Mouse (Mus musculus): ENCODE data around the gene Camkk2. TPM values are rescaled to one million over a fixed set of nuclear protein-coding genes. Genes with fewer than 3 reads are reported as not detected.

Camkk2 gene
- polyA plus RNA-seq, 1 experiment from 2014 or later: 12.4 TPM

- Histone ChIP-seq H3K36me3 (ENCODE audit: control insufficient read depth, insufficient read depth, low read length) (no peaks in the 10 kb centered on the region), H3K27ac (replicated peaks in 1 of 2; ENCODE audit: control insufficient read depth in 1 of 2, insufficient read depth in 1 of 2, low read depth in 2 of 2, low read length in 2 of 2) (peak overlapping the region in 1 of 2 experiments; percentile 68; a peak in 2 of 4 replicates), H3K4me1 (ENCODE audit: control insufficient read depth in 2 of 2, insufficient read depth in 2 of 2, low read length in 2 of 2) (peaks cover 0 to 8% of the 10 kb centered on the region in 2 experiments; a peak in 1 of 4 replicates), H3K4me2 (ENCODE audit: low read length) (peak overlapping the region; percentile 98), H3K9me3 (ENCODE audit: control insufficient read depth, low read length) (no peaks in the 10 kb centered on the region), H3K4me3 (ENCODE audit: control insufficient read depth in 1 of 2, insufficient read depth in 1 of 2, low read depth in 1 of 2, low read length in 2 of 2) (peak overlapping the region; percentile 63 to 85), H3K9ac (ENCODE audit: low read length) (peak overlapping the region; percentile 89), H3K27me3 (ENCODE audit: control insufficient read depth, insufficient read depth, low read length) (no peaks in the 10 kb centered on the region)
- ATAC-seq (ENCODE audit: insufficient number of reproducible peaks, insufficient read depth, low FRiP score, low read depth): peak; percentile 57
- 2% methylated on average over 47 of the region's 55 CpGs for WGBS
These were observed 680 bp downstream of the Camkk2 start for GRCm38 (mm10) chr5:122778231-122779226.

GRCm38 (mm10) chr5:122777322-122777721, 1.9 kb downstream of the Camkk2 start:
- H3K4me1 ChIP-seq (ENCODE audit: control insufficient read depth in 2 of 2, insufficient read depth in 2 of 2, low read length in 2 of 2): peaks cover 0 to 8% of the 10 kb centered on the region in 2 experiments; a peak in 1 of 4 replicates
- H3K9me3 ChIP-seq (ENCODE audit: control insufficient read depth, low read length): no peaks in the 10 kb centered on the region
- ATAC-seq (ENCODE audit: insufficient number of reproducible peaks, insufficient read depth, low FRiP score, low read depth): no peak
- no peaks in the 10 kb centered on the region for H3K27me3 ChIP-seq (ENCODE audit: control insufficient read depth, insufficient read depth, low read length)
- H3K9ac ChIP-seq (ENCODE audit: low read length): no peak overlapping the region
- H3K36me3 ChIP-seq (ENCODE audit: control insufficient read depth, insufficient read depth, low read length): no peaks in the 10 kb centered on the region
- H3K4me2 ChIP-seq (ENCODE audit: low read length): no peak overlapping the region
- WGBS: 43% methylated on average over 2 of the region's 2 CpGs
- no peak overlapping the region for H3K4me3 ChIP-seq (ENCODE audit: control insufficient read depth in 1 of 2, insufficient read depth in 1 of 2, low read depth in 1 of 2, low read length in 2 of 2)
- H3K27ac ChIP-seq (replicated peaks in 1 of 2; ENCODE audit: control insufficient read depth in 1 of 2, insufficient read depth in 1 of 2, low read depth in 2 of 2, low read length in 2 of 2): no peak overlapping the region

- H3K36me3 ChIP-seq (ENCODE audit: control insufficient read depth, insufficient read depth, low read length): no peaks in the 10 kb centered on the region
- H3K4me1 ChIP-seq (ENCODE audit: control insufficient read depth in 2 of 2, insufficient read depth in 2 of 2, low read length in 2 of 2): peaks cover 5 to 12% of the 10 kb centered on the region in 2 experiments; a peak in 3 of 4 replicates
- H3K4me3 ChIP-seq (ENCODE audit: control insufficient read depth in 1 of 2, insufficient read depth in 1 of 2, low read depth in 1 of 2, low read length in 2 of 2): no peak overlapping the region
- H3K9ac ChIP-seq (ENCODE audit: low read length): no peak overlapping the region
- H3K4me2 ChIP-seq (ENCODE audit: low read length): 0 out of 2 replicates have a peak overlapping the region, but pooled peaks have one; percentile 31
- no peak for ATAC-seq (ENCODE audit: insufficient number of reproducible peaks, insufficient read depth, low FRiP score, low read depth)
- no peak overlapping the region for H3K27ac ChIP-seq (replicated peaks in 1 of 2; ENCODE audit: control insufficient read depth in 1 of 2, insufficient read depth in 1 of 2, low read depth in 2 of 2, low read length in 2 of 2)
- no peaks in the 10 kb centered on the region for H3K9me3 ChIP-seq (ENCODE audit: control insufficient read depth, low read length)
- WGBS: 54% methylated on average over 14 of the region's 14 CpGs
- no peaks in the 10 kb centered on the region for H3K27me3 ChIP-seq (ENCODE audit: control insufficient read depth, insufficient read depth, low read length)
These were observed 3.4 kb downstream of the Camkk2 start for GRCm38 (mm10) chr5:122775646-122776286.

DNA sequence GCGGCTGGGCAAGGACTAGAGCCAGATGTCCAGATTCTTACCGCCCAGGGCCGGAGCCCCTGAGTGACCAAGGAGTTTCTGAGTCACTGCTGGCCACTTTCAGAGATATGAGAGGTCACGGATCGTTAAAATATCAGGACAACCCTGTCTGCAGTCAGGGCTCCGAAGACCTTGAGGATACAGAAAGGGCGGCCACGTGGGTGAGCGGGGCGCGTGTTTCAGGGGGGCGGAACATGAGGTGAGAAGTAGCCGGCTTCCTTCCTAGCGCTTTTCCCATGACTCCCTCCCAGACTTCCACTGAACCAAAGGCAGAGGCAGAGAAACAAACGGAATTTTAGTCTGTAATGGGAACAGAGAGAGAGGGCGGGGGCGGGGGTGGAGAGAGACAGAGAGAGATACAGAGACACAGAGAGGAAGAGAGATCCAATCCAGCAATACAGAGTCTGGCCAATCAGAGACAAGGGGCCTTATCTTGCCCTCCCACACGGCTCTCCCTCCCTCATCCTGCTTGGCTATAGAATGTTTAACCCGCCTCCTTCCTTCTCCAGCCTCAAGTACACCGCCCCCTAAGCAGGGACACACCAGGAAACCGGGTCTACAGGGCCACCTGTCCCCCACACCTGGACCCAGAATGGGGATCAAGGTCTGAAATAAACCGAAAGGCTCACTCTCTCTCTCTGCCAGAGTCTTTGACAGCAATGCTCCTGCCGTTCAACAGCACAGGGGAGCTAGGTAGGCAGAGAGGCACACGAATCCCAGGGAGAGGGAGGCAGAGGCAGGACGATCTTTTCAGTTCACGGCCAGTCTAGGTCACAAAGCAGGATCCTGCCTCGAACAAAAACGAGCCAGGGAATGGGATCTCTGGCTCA, 4.2 kb downstream of the Camkk2 start:
- no peak overlapping the region for H3K4me3 ChIP-seq (ENCODE audit: control insufficient read depth in 1 of 2, insufficient read depth in 1 of 2, low read depth in 1 of 2, low read length in 2 of 2)
- ATAC-seq (ENCODE audit: insufficient number of reproducible peaks, insufficient read depth, low FRiP score, low read depth): peak; percentile 40; the same call in 1 of the 2 replicates
- peak overlapping the region; percentile 31 for H3K4me2 ChIP-seq (ENCODE audit: low read length)
- no peaks in the 10 kb centered on the region for H3K27me3 ChIP-seq (ENCODE audit: control insufficient read depth, insufficient read depth, low read length)
- H3K9ac ChIP-seq (ENCODE audit: low read length): no peak overlapping the region
- H3K9me3 ChIP-seq (ENCODE audit: control insufficient read depth, low read length): no peaks in the 10 kb centered on the region
- 45% methylated on average over 27 of the region's 28 CpGs for WGBS
- H3K27ac ChIP-seq (replicated peaks in 1 of 2; ENCODE audit: control insufficient read depth in 1 of 2, insufficient read depth in 1 of 2, low read depth in 2 of 2, low read length in 2 of 2): 0 out of 4 replicates have a peak overlapping the region, but pooled peaks have one; percentile 14 to 19
- no peaks in the 10 kb centered on the region for H3K36me3 ChIP-seq (ENCODE audit: control insufficient read depth, insufficient read depth, low read length)
- peaks cover 11 to 17% of the 10 kb centered on the region in 2 experiments; a peak in 3 of 4 replicates for H3K4me1 ChIP-seq (ENCODE audit: control insufficient read depth in 2 of 2, insufficient read depth in 2 of 2, low read length in 2 of 2)

DNA sequence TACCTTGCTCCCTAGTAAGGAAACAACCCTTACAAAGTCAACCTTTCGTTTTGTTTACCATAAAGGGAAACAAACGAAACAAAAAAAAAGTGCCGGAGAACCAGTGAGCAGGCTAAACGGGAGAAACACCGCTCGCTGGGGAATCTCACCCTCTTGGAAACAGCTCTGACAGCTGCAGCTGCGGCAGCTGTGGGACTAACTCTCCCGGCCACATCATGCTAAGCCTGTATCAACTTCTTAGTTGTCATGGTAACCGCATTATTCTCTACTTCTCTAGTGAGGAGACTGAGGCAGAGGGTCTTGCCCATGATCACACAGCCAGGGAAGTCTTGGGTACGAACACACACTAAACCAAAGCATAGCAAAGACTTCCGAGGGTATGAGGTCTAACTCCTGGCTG, 5.5 kb downstream of the Camkk2 start:
- Histone ChIP-seq H3K9ac (ENCODE audit: low read length) (no peak overlapping the region), H3K9me3 (ENCODE audit: control insufficient read depth, low read length) (no peaks in the 10 kb centered on the region), H3K4me2 (ENCODE audit: low read length) (no peak overlapping the region), H3K27ac (replicated peaks in 1 of 2; ENCODE audit: control insufficient read depth in 1 of 2, insufficient read depth in 1 of 2, low read depth in 2 of 2, low read length in 2 of 2) (no peak overlapping the region), H3K36me3 (ENCODE audit: control insufficient read depth, insufficient read depth, low read length) (no peaks in the 10 kb centered on the region), H3K4me1 (ENCODE audit: control insufficient read depth in 2 of 2, insufficient read depth in 2 of 2, low read length in 2 of 2) (peaks cover 11 to 13% of the 10 kb centered on the region in 2 experiments; a peak in 3 of 4 replicates), H3K4me3 (ENCODE audit: control insufficient read depth in 1 of 2, insufficient read depth in 1 of 2, low read depth in 1 of 2, low read length in 2 of 2) (no peak overlapping the region), H3K27me3 (ENCODE audit: control insufficient read depth, insufficient read depth, low read length) (no peaks in the 10 kb centered on the region)
- 88% methylated on average over 11 of the region's 11 CpGs for WGBS
- no peak for ATAC-seq (ENCODE audit: insufficient number of reproducible peaks, insufficient read depth, low FRiP score, low read depth)

DNA sequence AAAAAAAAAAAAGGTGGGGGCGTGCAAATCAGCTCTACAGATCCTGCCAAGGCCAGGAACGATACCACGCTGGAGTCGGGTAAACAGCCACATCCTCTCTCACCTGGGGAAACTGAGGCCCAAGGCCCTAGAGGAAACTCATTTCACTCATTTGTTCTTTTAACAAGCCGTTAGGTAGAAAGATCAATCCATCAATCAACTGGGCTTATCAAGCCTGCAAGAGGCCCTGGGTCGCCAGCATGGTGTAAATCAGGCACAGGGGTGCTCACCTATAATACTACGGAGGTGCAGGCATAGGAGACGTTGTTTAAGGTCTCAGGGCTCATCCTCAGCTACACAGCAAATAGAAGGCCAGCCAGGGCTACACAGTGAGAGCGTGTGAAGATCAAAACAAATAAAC, 7.8 kb downstream of the Camkk2 start:
- Histone ChIP-seq H3K4me2 (ENCODE audit: low read length) (no peak overlapping the region), H3K36me3 (ENCODE audit: control insufficient read depth, insufficient read depth, low read length) (no peaks in the 10 kb centered on the region), H3K27ac (replicated peaks in 1 of 2; ENCODE audit: control insufficient read depth in 1 of 2, insufficient read depth in 1 of 2, low read depth in 2 of 2, low read length in 2 of 2) (peak overlapping the region in 1 of 2 experiments; percentile 79; a peak in 2 of 4 replicates), H3K9ac (ENCODE audit: low read length) (no peak overlapping the region), H3K4me3 (ENCODE audit: control insufficient read depth in 1 of 2, insufficient read depth in 1 of 2, low read depth in 1 of 2, low read length in 2 of 2) (no peak overlapping the region), H3K27me3 (ENCODE audit: control insufficient read depth, insufficient read depth, low read length) (no peaks in the 10 kb centered on the region), H3K9me3 (ENCODE audit: control insufficient read depth, low read length) (no peaks in the 10 kb centered on the region), H3K4me1 (ENCODE audit: control insufficient read depth in 2 of 2, insufficient read depth in 2 of 2, low read length in 2 of 2) (peaks cover 11 to 13% of the 10 kb centered on the region in 2 experiments; a peak in 3 of 4 replicates)
- ATAC-seq (ENCODE audit: insufficient number of reproducible peaks, insufficient read depth, low FRiP score, low read depth): no peak
- 77% methylated on average over 9 of the region's 9 CpGs for WGBS

All from heart, embryonic 14.5 days (tissue).